Mouse (Mus musculus) ES-Bruce4 (cell line): ENCODE results near the gene Kcnd1.

Source experiments
- CTCF ChIP-seq: IDR thresholded peaks from one replicate; pipeline ENCODE4 v1.8.1; 2011; ENCODE audit warnings: low read depth, low read length
- EP300 ChIP-seq: IDR thresholded peaks from 2 replicates; pipeline ENCODE4 v1.6.1; 2011; ENCODE audit warnings: low read depth, low read length; ENCODE audit not compliant: insufficient read depth
- POLR2A ChIP-seq: IDR thresholded peaks from one replicate; pipeline ENCODE4 v1.8.1; 2011; ENCODE audit warnings: low read length; ENCODE audit not compliant: insufficient read depth

GRCm38 (mm10) chrX:7841163-7842162 is 19.4 kb downstream of the Kcnd1 start, which contains the start of gene Otud5:
- TF ChIP-seq CTCF (no peak), POLR2A (no peak), EP300 (no peak)
